Mouse (Mus musculus) C2C12 (cell line): Measurements from ENCODE around the gene Apoc4. TPM values are rescaled to one million over a fixed set of nuclear protein-coding genes. Genes with fewer than 3 reads are reported as not detected.
A peak's percentile ranks its signal among the peaks of the same experiment; 100 is the strongest.

Experiments used
- H3K27me3 ChIP-seq: one replicate; pipeline ENCODE4 v1.6.1; 2011; ENCODE audit not compliant: control insufficient read depth, insufficient read depth, insufficient read length
- H3K36me3 ChIP-seq: one replicate; pipeline ENCODE4 v1.6.1; 2011; ENCODE audit not compliant: control insufficient read depth, insufficient read depth
- H3K4me3 ChIP-seq: one replicate; pipeline ENCODE4 v1.5.1; 2011; ENCODE audit warnings: mild to moderate bottlenecking, control low read depth; ENCODE audit not compliant: poor library complexity, insufficient read depth, severe bottlenecking
- H3K79me2 ChIP-seq: one replicate; pipeline ENCODE4 v1.6.1; 2011; ENCODE audit not compliant: control insufficient read depth, insufficient read depth
- H3K79me3 ChIP-seq: one replicate; pipeline ENCODE4 v1.6.1; 2011; ENCODE audit warnings: low read depth, control low read depth
- H3ac ChIP-seq: one replicate; pipeline ENCODE3; 2011; ENCODE audit warnings: low read depth; ENCODE audit not compliant: control insufficient read depth, insufficient read length
- CEBPB ChIP-seq: IDR thresholded peaks from one replicate; pipeline ENCODE4 v1.6.1; 2011; ENCODE audit warnings: low read depth, mild to moderate bottlenecking, control low read depth, moderate library complexity
- CTCF ChIP-seq: IDR thresholded peaks from one replicate; pipeline ENCODE4 v1.5.1; 2011; ENCODE audit not compliant: control insufficient read depth, insufficient read depth, insufficient read length
- FOSL1 ChIP-seq: IDR thresholded peaks from one replicate; pipeline ENCODE4 v1.8.0; 2011; ENCODE audit warnings: mild to moderate bottlenecking, low read length; ENCODE audit not compliant: poor library complexity, insufficient read depth, severe bottlenecking
- MAX ChIP-seq: IDR thresholded peaks from one replicate; pipeline ENCODE4 v1.6.1; 2011; ENCODE audit warnings: mild to moderate bottlenecking, control low read depth
- MYOD1 ChIP-seq: IDR thresholded peaks from one replicate; pipeline ENCODE4 v1.6.1; 2011; ENCODE audit warnings: low read depth; ENCODE audit not compliant: control insufficient read depth, insufficient read length
- MYOG ChIP-seq: IDR thresholded peaks from one replicate; pipeline ENCODE4 v1.6.1; 2011; ENCODE audit not compliant: control insufficient read depth, insufficient read length; ENCODE audit errors: extremely low read depth
- USF1 ChIP-seq: IDR thresholded peaks from one replicate; pipeline ENCODE4 v1.6.1; 2011; ENCODE audit warnings: low read depth, mild to moderate bottlenecking, control low read depth, moderate library complexity
- polyA plus RNA-seq: library from polyadenylated mRNA; unstranded; fragments of >200 nt; fragmentation: generic; extraction: Trizol; gene quantifications from one replicate; pipeline ENCODE4 v1.2.1, GENCODE M21; 2012; ENCODE audit warnings: missing spikeins

Gene Apoc4
- polyA plus RNA-seq, 1 experiment, result not detected

DNA sequence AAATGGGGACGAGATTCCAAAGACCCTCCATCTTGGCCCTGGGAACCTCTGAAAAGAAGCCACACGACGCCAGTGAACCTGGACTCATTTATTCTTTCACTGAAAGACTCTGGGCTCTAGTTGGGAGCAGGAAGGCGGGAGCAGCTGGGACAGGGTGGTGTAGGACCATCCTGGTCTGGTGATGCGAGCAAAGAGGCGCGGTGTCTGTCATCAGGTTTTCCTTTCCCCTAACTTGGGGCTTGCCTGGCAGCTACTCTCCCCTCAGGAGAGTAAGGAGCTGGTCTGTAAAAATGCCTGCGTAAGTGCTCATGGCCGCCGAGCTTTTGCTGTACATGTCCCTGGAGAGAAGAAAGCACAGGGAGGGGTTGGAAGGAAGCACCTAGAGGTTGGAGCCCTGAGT, 9.8 kb downstream of the Apoc4 start:
- H3K27me3 ChIP-seq, result no peaks in the 10 kb centered on the region
- no peak overlapping the region for H3ac ChIP-seq
- no peaks in the 10 kb centered on the region for H3K36me3 ChIP-seq
- TF ChIP-seq USF1 (no peak), MAX (no peak), MYOD1 (no peak), CTCF (no peak), CEBPB (no peak), MYOG (no peak), FOSL1 (no peak)
- H3K79me3 ChIP-seq, result no peaks in the 10 kb centered on the region
- H3K79me2 ChIP-seq, result no peaks in the 10 kb centered on the region
- H3K4me3 ChIP-seq, result no peak overlapping the region

DNA sequence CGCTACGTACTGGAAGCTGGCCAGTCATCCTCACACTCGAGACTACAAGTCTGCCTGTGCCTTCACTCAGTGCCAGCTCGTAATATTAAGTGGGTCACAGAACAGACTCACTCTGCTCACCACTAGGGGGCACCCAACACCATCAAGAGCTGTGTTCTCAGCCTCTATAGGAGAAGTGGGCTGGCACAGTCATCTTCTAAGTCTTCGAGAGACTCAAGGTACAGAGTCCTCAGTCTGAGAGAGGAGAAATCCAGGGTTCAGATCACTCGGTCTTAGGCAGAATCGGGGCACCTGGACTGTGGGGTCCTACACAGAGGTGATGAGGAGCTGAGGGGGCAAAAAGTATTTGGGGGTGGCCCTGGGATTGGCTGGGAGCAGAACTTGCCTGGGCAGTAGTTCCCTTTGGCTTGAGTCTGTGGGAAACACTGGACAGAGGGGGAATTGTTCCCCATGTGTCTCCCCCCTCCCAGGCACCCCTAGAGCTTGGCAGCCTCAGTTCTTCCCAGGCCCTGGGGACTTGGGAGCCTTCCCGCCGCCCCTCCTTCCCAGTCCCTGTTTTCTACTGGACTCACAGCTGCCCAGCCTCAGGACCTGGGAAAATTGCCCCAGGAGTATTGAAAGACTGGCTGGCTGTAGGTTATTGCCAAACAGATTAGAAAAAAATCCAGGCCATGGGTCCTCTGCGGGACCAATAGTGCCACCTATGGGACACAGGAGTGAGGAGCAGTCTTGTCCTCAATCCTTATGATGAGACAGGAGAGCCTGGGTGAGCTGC, 12.1 kb downstream of the Apoc4 start:
- peaks cover 7% of the 10 kb centered on the region for H3K79me2 ChIP-seq
- no peaks in the 10 kb centered on the region for H3K27me3 ChIP-seq
- H3K4me3 ChIP-seq, result no peak overlapping the region
- peaks cover 6% of the 10 kb centered on the region for H3K79me3 ChIP-seq
- no peaks in the 10 kb centered on the region for H3K36me3 ChIP-seq
- H3ac ChIP-seq, result peak overlapping the region; percentile 0
- TF ChIP-seq MYOG (no peak), CTCF (peak; percentile 84), USF1 (no peak)

DNA sequence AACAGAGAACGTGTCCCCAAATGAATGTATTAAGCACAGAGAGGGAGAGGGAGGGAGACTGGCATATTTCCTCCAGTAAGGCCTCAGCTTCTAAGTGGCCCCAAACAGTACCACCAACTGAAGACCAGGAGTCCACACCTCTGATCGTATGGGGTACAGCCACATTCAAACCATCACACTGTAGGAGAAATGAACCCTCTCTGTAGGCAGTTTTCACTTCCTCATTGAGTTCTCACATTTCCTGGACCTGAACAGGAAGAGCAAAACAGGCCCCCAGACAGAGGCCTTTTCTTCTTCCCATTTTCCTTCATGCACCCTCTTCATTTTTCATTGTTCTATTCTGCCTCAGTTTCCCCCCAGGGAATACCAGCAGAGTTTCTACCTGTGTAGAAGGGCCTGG, 13.8 kb downstream of the Apoc4 start:
- Histone ChIP-seq H3K79me2 (peaks cover 24% of the 10 kb centered on the region), H3K79me3 (peaks cover 20% of the 10 kb centered on the region), H3K27me3 (no peaks in the 10 kb centered on the region), H3K36me3 (no peaks in the 10 kb centered on the region), H3K4me3 (no peak overlapping the region), H3ac (no peak overlapping the region)
- TF ChIP-seq FOSL1, result no peak
- TF ChIP-seq MYOD1, result no peak
- TF ChIP-seq MYOG, result no peak
- TF ChIP-seq USF1, result no peak
- no peak for TF ChIP-seq CTCF
- TF ChIP-seq MAX, result no peak
- TF ChIP-seq CEBPB, result no peak

DNA sequence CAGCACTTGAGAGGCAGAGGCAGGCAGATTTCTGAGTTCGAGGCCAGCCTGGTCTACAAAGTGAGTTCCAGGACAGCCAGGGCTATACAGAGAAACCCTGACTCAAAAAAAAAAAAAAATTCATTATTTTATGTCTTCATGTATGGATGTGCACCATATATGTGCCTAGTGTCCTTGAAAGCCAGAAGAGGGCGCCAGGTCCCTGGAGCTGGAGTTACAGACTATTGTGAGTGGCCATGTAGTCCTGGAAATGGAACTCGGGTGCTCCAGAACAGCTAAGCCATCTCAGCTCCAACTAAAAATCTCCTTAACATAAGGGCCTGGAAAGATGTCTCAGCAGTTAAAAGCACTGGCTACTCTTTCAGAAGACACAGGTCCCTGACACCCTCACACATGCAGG, 14.5 kb downstream of the Apoc4 start:
- Histone ChIP-seq H3ac (no peak overlapping the region), H3K27me3 (no peaks in the 10 kb centered on the region), H3K4me3 (no peak overlapping the region), H3K36me3 (no peaks in the 10 kb centered on the region), H3K79me3 (peaks cover 26% of the 10 kb centered on the region), H3K79me2 (peaks cover 31% of the 10 kb centered on the region)
- TF ChIP-seq MYOG, result no peak
- no peak for TF ChIP-seq MAX
- no peak for TF ChIP-seq FOSL1
- TF ChIP-seq MYOD1, result no peak
- no peak for TF ChIP-seq CEBPB
- no peak for TF ChIP-seq CTCF
- no peak for TF ChIP-seq USF1

DNA sequence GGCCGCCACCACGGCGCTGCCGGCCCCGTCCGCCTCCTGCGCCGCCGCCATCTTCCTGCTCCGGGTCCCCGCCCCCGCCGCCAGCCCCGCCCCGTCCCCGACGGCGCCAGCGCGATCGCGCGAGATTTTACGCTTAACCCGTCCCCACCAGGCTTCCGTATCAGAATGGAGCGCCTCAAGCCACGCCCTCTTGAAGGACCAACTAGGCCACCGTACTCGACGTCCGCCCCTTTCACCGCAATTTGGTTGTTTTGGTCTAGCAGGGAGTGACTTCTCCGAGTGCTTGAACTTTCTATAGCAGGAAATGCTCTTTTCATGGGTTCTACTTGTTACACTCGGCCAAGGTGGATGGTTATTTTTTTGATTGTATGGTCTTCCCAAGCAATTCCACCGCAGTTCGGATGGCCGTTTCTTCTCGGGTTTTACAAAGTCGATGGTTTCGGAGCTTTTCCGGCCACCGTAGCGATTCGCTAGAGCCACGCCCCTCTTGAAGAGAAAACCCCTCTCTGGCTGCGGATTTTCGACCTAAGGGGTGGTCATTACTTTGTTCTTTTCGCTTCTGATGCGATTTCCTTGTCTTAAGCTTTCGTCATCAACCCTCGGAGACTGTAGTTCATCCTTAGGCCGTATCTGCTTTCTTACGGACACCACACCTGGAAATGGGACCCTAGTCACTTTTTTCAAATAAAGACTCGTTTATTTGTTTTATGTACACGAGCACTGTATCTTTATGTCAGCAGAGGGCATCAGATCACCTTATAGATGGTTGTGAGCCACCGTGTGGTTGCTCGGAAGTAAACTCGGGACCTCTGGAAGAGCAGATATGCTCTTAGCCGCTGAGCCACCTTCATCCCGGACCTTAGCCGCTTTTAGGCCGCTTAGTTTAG, 16.1 kb downstream of the Apoc4 start, which contains the start of gene Clptm1:
Gene Clptm1 (minus strand): TSS at position 79 of the 887 bp plus-strand sequence.
- H3K79me2 ChIP-seq, result peaks cover 46% of the 10 kb centered on the region
- no peaks in the 10 kb centered on the region for H3K36me3 ChIP-seq
- TF ChIP-seq MYOG, result no peak
- TF ChIP-seq MYOD1, result no peak
- TF ChIP-seq CTCF, result no peak
- TF ChIP-seq USF1, result no peak
- TF ChIP-seq CEBPB, result no peak
- no peak for TF ChIP-seq MAX
- TF ChIP-seq FOSL1, result no peak
- peaks cover 39% of the 10 kb centered on the region for H3K79me3 ChIP-seq
- H3K4me3 ChIP-seq, result peak within 1 kb of the TSS; percentile 79
- H3ac ChIP-seq, result peak within 1 kb of the TSS; percentile 97
- no peaks in the 10 kb centered on the region for H3K27me3 ChIP-seq
